14 mouse cellular contexts compared by ENCODE assay signal in genomic region chr5:117118220-117118619, GRCm38 (mm10). TPM values are rescaled to one million over a fixed set of nuclear protein-coding genes. Genes with fewer than 3 reads are reported as not detected.
DNase-seq lines count a peak whose midpoint lies in the region; ATAC-seq and TF ChIP-seq lines count a peak whose summit lies in the region.
"Had no signal": no experiment of that assay in that cellular context is flagged by ENCODE, and none has a peak within 500 bp of the region (broad histone marks: within the 10 kb centered on the region; RNA-seq: fewer than 3 reads in every experiment).

No protein-coding gene starts in this region.

- H3K36me3 ChIP-seq in intestine, postnatal 0 days (ENCODE audit: control insufficient read depth, insufficient read depth), result 0 out of 2 replicates have a peak, but pooled peaks cover 1% of the 10 kb centered on the region
- no peaks in the 10 kb centered on the region for H3K36me3 ChIP-seq in intestine, embryonic 15.5 days
- peaks cover 2% of the 10 kb centered on the region; the same call in 1 of the 2 replicates for H3K36me3 ChIP-seq in embryonic facial prominence, embryonic 15.5 days
- peaks cover 8% of the 10 kb centered on the region for H3K36me3 ChIP-seq in liver, embryonic 15.5 days (replicated peaks)
- no peaks in the 10 kb centered on the region for H3K36me3 ChIP-seq in hindbrain, embryonic 16.5 days (ENCODE audit: control insufficient read depth, insufficient read depth, low read length)

- DNase-seq in right cerebral cortex, postnatal 4 days, result no peak
- DNase-seq: adrenal gland, adult 8-10 months; adrenal gland, postnatal 36 days; cerebellum, adult 2 months; cerebellum, postnatal 10 days had no signal

- no peak overlapping the region for H3K4me3 ChIP-seq in intestine, postnatal 0 days (ENCODE audit: low read depth, low read length)
- H3K4me3 ChIP-seq in intestine, embryonic 15.5 days (replicated peaks), result no peak overlapping the region
- H3K4me3 ChIP-seq in embryonic facial prominence, embryonic 15.5 days (replicated peaks), result no peak overlapping the region
- H3K4me3 ChIP-seq in liver, embryonic 15.5 days (replicated peaks), result no peak overlapping the region
- no peak overlapping the region for H3K4me3 ChIP-seq in hindbrain, embryonic 16.5 days (ENCODE audit: low read length)
- H3K4me3 ChIP-seq: hindbrain, embryonic 15.5 days had no signal

- H3K4me2 ChIP-seq in intestine, postnatal 0 days (replicated peaks; ENCODE audit: low read depth), result no peak overlapping the region
- no peak overlapping the region for H3K4me2 ChIP-seq in intestine, embryonic 15.5 days (replicated peaks)
- H3K4me2 ChIP-seq in embryonic facial prominence, embryonic 15.5 days (replicated peaks), result no peak overlapping the region
- peak overlapping the region; percentile 81 for H3K4me2 ChIP-seq in liver, embryonic 15.5 days
- H3K4me2 ChIP-seq in hindbrain, embryonic 16.5 days (ENCODE audit: low read length), result no peak overlapping the region
- H3K4me2 ChIP-seq: forebrain, embryonic 12.5 days had no signal

- ATAC-seq in intestine, postnatal 0 days, result no peak
- ATAC-seq in intestine, embryonic 15.5 days, result no peak
- no peak for ATAC-seq in embryonic facial prominence, embryonic 15.5 days (ENCODE audit: insufficient number of reproducible peaks, low FRiP score, low TSS enrichment, low read depth)
- no peak for ATAC-seq in liver, embryonic 15.5 days (ENCODE audit: insufficient read depth)
- no peak for ATAC-seq in hindbrain, embryonic 16.5 days
- ATAC-seq: forebrain, embryonic 16.5 days had no signal

- no peaks in the 10 kb centered on the region for H3K9me3 ChIP-seq in intestine, postnatal 0 days (ENCODE audit: control insufficient read depth)
- H3K9me3 ChIP-seq in intestine, embryonic 15.5 days, result no peaks in the 10 kb centered on the region
- H3K9me3 ChIP-seq in embryonic facial prominence, embryonic 15.5 days (replicated peaks), result no peaks in the 10 kb centered on the region
- H3K9me3 ChIP-seq in liver, embryonic 15.5 days (replicated peaks), result no peaks in the 10 kb centered on the region
- no peaks in the 10 kb centered on the region for H3K9me3 ChIP-seq in hindbrain, embryonic 16.5 days (ENCODE audit: control insufficient read depth, low read length)
- H3K9me3 ChIP-seq: forebrain, embryonic 12.5 days; heart, embryonic 13.5 days; hindbrain, embryonic 15.5 days had no signal

- no peak for TF ChIP-seq CTCF in intestine, postnatal 0 days (IDR thresholded peaks at IDR 0.05; ENCODE audit: low read depth)

- WGBS in intestine, postnatal 0 days, result 56% methylated on average over 2 of the region's 2 CpGs
- WGBS in intestine, embryonic 15.5 days, result 75% methylated on average over 2 of the region's 2 CpGs
- 69% methylated on average over 2 of the region's 2 CpGs for WGBS in embryonic facial prominence, embryonic 15.5 days
- WGBS in liver, embryonic 15.5 days (ENCODE audit: insufficient replicate concordance), result 41% methylated on average over 2 of the region's 2 CpGs
- 91% methylated on average over 2 of the region's 2 CpGs for WGBS in hindbrain, embryonic 16.5 days

- H3K9ac ChIP-seq in intestine, postnatal 0 days (ENCODE audit: low read depth, low read length), result no peak overlapping the region
- H3K9ac ChIP-seq in intestine, embryonic 15.5 days, result no peak overlapping the region
- H3K9ac ChIP-seq in embryonic facial prominence, embryonic 15.5 days, result no peak overlapping the region
- no peak overlapping the region for H3K9ac ChIP-seq in liver, embryonic 15.5 days
- no peak overlapping the region for H3K9ac ChIP-seq in hindbrain, embryonic 16.5 days (ENCODE audit: low read depth, low read length)
- H3K9ac ChIP-seq: forebrain, embryonic 12.5 days; heart, embryonic 13.5 days; hindbrain, embryonic 15.5 days had no signal

- H3K4me1 ChIP-seq in intestine, postnatal 0 days (replicated peaks; ENCODE audit: control insufficient read depth, insufficient read depth, low read length), result no peaks in the 10 kb centered on the region; the same call in 1 of the 2 replicates
- H3K4me1 ChIP-seq in intestine, embryonic 15.5 days (replicated peaks), result peaks cover 12% of the 10 kb centered on the region
- peaks cover 36% of the 10 kb centered on the region for H3K4me1 ChIP-seq in embryonic facial prominence, embryonic 15.5 days
- H3K4me1 ChIP-seq in liver, embryonic 15.5 days (replicated peaks), result peaks cover 63% of the 10 kb centered on the region
- peaks cover 24% of the 10 kb centered on the region for H3K4me1 ChIP-seq in hindbrain, embryonic 16.5 days (ENCODE audit: control insufficient read depth, insufficient read depth, low read depth, low read length)

- peak overlapping the region; percentile 95; the same call in 1 of the 2 replicates for H3K27ac ChIP-seq in intestine, postnatal 0 days (ENCODE audit: low read depth, low read length)
- H3K27ac ChIP-seq in intestine, embryonic 15.5 days, result no peak overlapping the region
- peak overlapping the region; percentile 70 for H3K27ac ChIP-seq in embryonic facial prominence, embryonic 15.5 days (replicated peaks)
- peak overlapping the region; percentile 95 for H3K27ac ChIP-seq in liver, embryonic 15.5 days (replicated peaks)
- no peak overlapping the region for H3K27ac ChIP-seq in hindbrain, embryonic 16.5 days (ENCODE audit: low read depth, low read length)
- H3K27ac ChIP-seq: forebrain, embryonic 12.5 days; heart, embryonic 13.5 days; hindbrain, embryonic 15.5 days had no signal

- no peaks in the 10 kb centered on the region for H3K27me3 ChIP-seq in intestine, postnatal 0 days (replicated peaks; ENCODE audit: control insufficient read depth, insufficient read depth, low read length)
- H3K27me3 ChIP-seq in intestine, embryonic 15.5 days (replicated peaks), result no peaks in the 10 kb centered on the region
- H3K27me3 ChIP-seq in embryonic facial prominence, embryonic 15.5 days, result 0 out of 2 replicates have a peak, but pooled peaks cover 7% of the 10 kb centered on the region
- H3K27me3 ChIP-seq in liver, embryonic 15.5 days, result no peaks in the 10 kb centered on the region
- no peaks in the 10 kb centered on the region for H3K27me3 ChIP-seq in hindbrain, embryonic 16.5 days (replicated peaks; ENCODE audit: control insufficient read depth, insufficient read depth, low read length)

RNA-seq across cellular contexts. Expression of gene Taok3, which starts 1.7 kb away (rescaled TPM):
- polyA plus RNA-seq in intestine, postnatal 0 days (2015; fragmentation: Nextera tagmentation; extraction: Ambion mirVana), result 40.4 and 47.7 TPM in 2 replicates
- polyA plus RNA-seq in intestine, embryonic 15.5 days (2015; fragmentation: Nextera tagmentation; extraction: Ambion mirVana), result 44.9 and 45.0 TPM in 2 replicates
- polyA plus RNA-seq in embryonic facial prominence, embryonic 15.5 days (2015; fragmentation: Nextera tagmentation; extraction: Ambion mirVana), result 19.9 and 22.3 TPM in 2 replicates
- 42.5 and 42.7 TPM in 2 replicates for polyA plus RNA-seq in liver, embryonic 15.5 days (2015; fragmentation: Nextera tagmentation; extraction: Ambion mirVana)
- 61.7 and 63.3 TPM in 2 replicates for polyA plus RNA-seq in hindbrain, embryonic 16.5 days (2015; fragmentation: Nextera tagmentation; extraction: Ambion mirVana)

RNA-seq across cellular contexts. Expression of gene Suds3, which starts 2.3 kb away (rescaled TPM):
- 41.8 and 47.2 TPM in 2 replicates for polyA plus RNA-seq in intestine, postnatal 0 days (2015; fragmentation: Nextera tagmentation; extraction: Ambion mirVana)
- polyA plus RNA-seq in intestine, embryonic 15.5 days (2015; fragmentation: Nextera tagmentation; extraction: Ambion mirVana), result 72.7 and 73.7 TPM in 2 replicates
- polyA plus RNA-seq in embryonic facial prominence, embryonic 15.5 days (2015; fragmentation: Nextera tagmentation; extraction: Ambion mirVana), result 75.1 and 80.1 TPM in 2 replicates
- 30.7 and 31.7 TPM in 2 replicates for polyA plus RNA-seq in liver, embryonic 15.5 days (2015; fragmentation: Nextera tagmentation; extraction: Ambion mirVana)
- 70.0 and 76.7 TPM in 2 replicates for polyA plus RNA-seq in hindbrain, embryonic 16.5 days (2015; fragmentation: Nextera tagmentation; extraction: Ambion mirVana)

Comparison
In these comparisons a context has a peak if more than half of its experiments do, and no peak if none do; other contexts are left out.
1. H3K27ac ChIP-seq: peak in intestine, postnatal 0 days (single experiment), embryonic facial prominence, embryonic 15.5 days (single experiment) and liver, embryonic 15.5 days (single experiment); none in intestine, embryonic 15.5 days (single experiment) and hindbrain, embryonic 16.5 days (single experiment).